Mouse (Mus musculus): Measurements from ENCODE around the gene Memo1. TPM values are rescaled to one million over a fixed set of nuclear protein-coding genes. Genes with fewer than 3 reads are reported as not detected.
A peak's percentile ranks its signal among the peaks of the same experiment; 100 is the strongest.

The Memo1 gene
- polyA plus RNA-seq, 1 experiment from 2014 or later: 108 TPM

DNA sequence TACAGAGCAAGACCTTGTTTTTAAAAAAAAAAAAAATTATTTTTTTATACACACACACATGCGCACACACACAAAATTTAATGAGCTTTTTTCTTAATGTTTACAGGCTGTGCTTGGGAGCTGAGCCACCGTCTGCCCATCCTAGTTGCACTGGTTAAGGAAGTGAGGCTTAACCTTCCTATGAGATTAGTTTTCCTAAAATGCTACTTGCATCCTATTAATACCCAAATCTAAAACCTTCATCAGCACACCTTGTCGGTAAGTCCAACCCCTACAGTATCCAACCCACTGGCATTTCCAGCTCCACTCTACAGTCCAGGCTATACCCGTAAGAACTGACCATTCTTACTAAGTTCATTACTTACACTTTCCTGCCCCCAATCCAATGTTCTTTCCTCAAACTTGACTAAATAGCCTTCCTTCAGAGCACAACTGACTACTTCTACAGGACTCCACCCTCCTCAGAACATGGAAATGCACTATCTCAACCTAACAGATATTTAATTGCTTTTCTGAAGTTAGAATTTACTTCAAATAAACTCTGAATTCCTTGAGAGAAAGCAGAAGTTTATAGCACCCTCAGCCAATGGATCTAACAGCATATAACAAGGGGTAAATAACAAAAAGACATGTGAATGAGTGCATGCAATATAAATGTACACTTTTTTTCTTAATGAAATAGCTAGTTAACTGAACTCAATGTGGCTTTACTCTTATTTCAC, 3.5 kb downstream of the Memo1 start:
- Histone ChIP-seq H3K4me2 (peak overlapping the region; percentile 77), H3K9me3 (replicated peaks) (no peaks in the 10 kb centered on the region), H3K27me3 (no peaks in the 10 kb centered on the region), H3K9ac (peak overlapping the region; percentile 70), H3K4me1 (replicated peaks) (peaks cover 66% of the 10 kb centered on the region), H3K27ac (peak overlapping the region; percentile 88), H3K4me3 (replicated peaks) (peak overlapping the region; percentile 99), H3K36me3 (peaks cover 17% of the 10 kb centered on the region)
- DNase-seq (no peak), ATAC-seq (ENCODE audit: low read depth) (no peak)
- 40% methylated on average over 4 of the region's 4 CpGs for WGBS (ENCODE audit: insufficient replicate concordance)

GRCm38 (mm10) chr17:74290869-74291268, 4.5 kb downstream of the Memo1 start:
- Histone ChIP-seq H3K9me3 (replicated peaks) (no peaks in the 10 kb centered on the region), H3K4me3 (replicated peaks) (peak overlapping the region; percentile 34), H3K4me1 (replicated peaks) (peaks cover 71% of the 10 kb centered on the region), H3K36me3 (peaks cover 17% of the 10 kb centered on the region), H3K27ac (peak overlapping the region; percentile 88), H3K27me3 (no peaks in the 10 kb centered on the region), H3K4me2 (peak overlapping the region; percentile 77), H3K9ac (peak overlapping the region; percentile 70)
- ATAC-seq (ENCODE audit: low read depth) (no peak), DNase-seq (no peak)

DNA sequence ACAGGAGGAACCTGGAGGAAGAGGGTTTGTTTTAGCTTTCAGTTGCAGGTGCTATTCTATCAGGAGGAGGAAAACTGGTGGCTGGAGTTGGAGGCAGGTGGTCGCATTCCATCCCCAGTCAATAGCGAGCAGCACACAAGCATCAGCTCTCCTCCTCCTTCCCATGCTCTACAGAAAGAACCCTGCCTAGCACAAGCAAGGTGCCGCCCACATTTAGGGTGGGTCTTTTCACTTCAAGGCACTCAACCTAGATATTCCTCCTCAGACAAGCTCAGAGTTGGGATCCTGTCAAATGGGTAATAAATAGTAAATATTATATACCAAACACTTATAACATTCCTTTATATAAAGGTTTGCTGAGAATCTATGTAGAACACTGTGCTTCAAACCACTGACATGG, 5.1 kb downstream of the Memo1 start:
- ATAC-seq (ENCODE audit: low read depth) (no peak), DNase-seq (no peak)
- H3K9me3 ChIP-seq (replicated peaks): no peaks in the 10 kb centered on the region
- peaks cover 17% of the 10 kb centered on the region for H3K36me3 ChIP-seq
- peak overlapping the region; percentile 11; the same call in 1 of the 2 replicates for H3K4me3 ChIP-seq (replicated peaks)
- H3K4me1 ChIP-seq (replicated peaks): peaks cover 76% of the 10 kb centered on the region
- no peaks in the 10 kb centered on the region for H3K27me3 ChIP-seq
- H3K4me2 ChIP-seq: peak overlapping the region; percentile 77
- 60% methylated on average over 3 of the region's 3 CpGs for WGBS (ENCODE audit: insufficient replicate concordance)
- peak overlapping the region; percentile 5; the same call in 1 of the 2 replicates for H3K9ac ChIP-seq
- peak overlapping the region; percentile 88 for H3K27ac ChIP-seq

DNA sequence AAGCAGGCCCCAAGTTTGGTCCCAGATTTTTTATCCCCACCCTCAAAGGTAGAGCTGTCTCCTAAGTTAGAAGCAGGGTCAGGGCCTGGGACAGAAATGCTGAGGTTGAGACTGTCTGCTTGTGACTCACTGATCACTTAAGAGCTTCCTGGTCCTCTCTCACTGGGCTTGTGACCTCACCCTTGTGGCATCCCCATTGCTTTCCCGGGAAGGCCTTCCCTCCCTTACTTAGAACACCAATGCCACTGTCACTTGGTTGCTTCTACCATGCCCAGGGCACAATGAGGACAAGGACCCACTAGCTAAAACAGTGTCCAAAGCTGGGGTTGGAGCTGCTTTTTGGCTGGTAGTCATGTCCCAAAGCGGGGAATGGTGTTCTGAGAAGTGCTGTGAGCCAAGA, 6.7 kb downstream of the Memo1 start:
- Histone ChIP-seq H3K4me1 (replicated peaks) (peaks cover 89% of the 10 kb centered on the region), H3K4me2 (no peak overlapping the region), H3K9ac (no peak overlapping the region), H3K36me3 (peaks cover 17% of the 10 kb centered on the region), H3K27ac (0 out of 2 replicates have a peak overlapping the region, but pooled peaks have one; percentile 1), H3K27me3 (no peaks in the 10 kb centered on the region), H3K9me3 (replicated peaks) (no peaks in the 10 kb centered on the region), H3K4me3 (replicated peaks) (no peak overlapping the region)
- ATAC-seq (ENCODE audit: low read depth): no peak
- no peak for DNase-seq
- 77% methylated on average over 2 of the region's 2 CpGs for WGBS (ENCODE audit: insufficient replicate concordance)

- H3K4me2 ChIP-seq: peak overlapping the region; percentile 43
- no peak overlapping the region for H3K4me3 ChIP-seq (replicated peaks)
- no peaks in the 10 kb centered on the region for H3K27me3 ChIP-seq
- peak overlapping the region; percentile 40 for H3K9ac ChIP-seq
- 38% methylated on average over 4 of the region's 4 CpGs for WGBS (ENCODE audit: insufficient replicate concordance)
- peak; percentile 79 for ATAC-seq (ENCODE audit: low read depth)
- H3K9me3 ChIP-seq (replicated peaks): no peaks in the 10 kb centered on the region
- no peak for DNase-seq
- H3K27ac ChIP-seq: peak overlapping the region; percentile 76
- H3K4me1 ChIP-seq (replicated peaks): peaks cover 82% of the 10 kb centered on the region
- H3K36me3 ChIP-seq: peaks cover 17% of the 10 kb centered on the region
These were observed 9.1 kb downstream of the Memo1 start for GRCm38 (mm10) chr17:74286140-74286730.

DNA sequence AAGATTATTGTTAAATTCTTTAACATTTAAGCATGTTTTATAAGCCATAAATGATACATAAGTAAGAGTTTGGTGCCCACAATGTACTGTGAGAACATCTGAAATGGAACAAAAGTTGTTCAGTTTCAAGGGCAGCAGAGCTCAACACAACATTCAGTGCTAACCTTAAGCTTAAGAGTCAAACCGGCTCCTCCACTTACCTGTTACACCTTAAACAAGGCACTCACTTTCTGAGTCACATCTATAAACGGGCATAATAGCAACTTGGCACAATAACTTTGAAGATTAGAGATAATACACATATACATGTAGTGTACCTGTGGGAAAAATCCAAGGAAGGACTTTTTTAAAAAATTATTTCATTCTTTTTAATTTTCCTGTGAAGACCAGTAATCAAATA, 9.6 kb downstream of the Memo1 start:
- Histone ChIP-seq H3K27ac (peak overlapping the region; percentile 76), H3K4me2 (peak overlapping the region; percentile 43), H3K9me3 (replicated peaks) (no peaks in the 10 kb centered on the region), H3K36me3 (peaks cover 21% of the 10 kb centered on the region), H3K27me3 (no peaks in the 10 kb centered on the region), H3K4me1 (replicated peaks) (peaks cover 77% of the 10 kb centered on the region), H3K4me3 (replicated peaks) (no peak overlapping the region), H3K9ac (peak overlapping the region; percentile 40)
- whole genome bisulfite sequencing (ENCODE audit: insufficient replicate concordance): 54% methylated on average over 2 of the region's 2 CpGs
- DNase-seq: no peak
- ATAC-seq (ENCODE audit: low read depth): no peak

GRCm38 (mm10) chr17:74284397-74285115, 10.8 kb downstream of the Memo1 start:
- Histone ChIP-seq H3K4me2 (peak overlapping the region; percentile 20; the same call in 1 of the 2 replicates), H3K4me1 (replicated peaks) (peaks cover 73% of the 10 kb centered on the region), H3K27me3 (no peaks in the 10 kb centered on the region), H3K9ac (no peak overlapping the region), H3K27ac (peak overlapping the region; percentile 66), H3K4me3 (replicated peaks) (no peak overlapping the region), H3K36me3 (peaks cover 28% of the 10 kb centered on the region), H3K9me3 (replicated peaks) (no peaks in the 10 kb centered on the region)
- DNase-seq: no peak
- WGBS (ENCODE audit: insufficient replicate concordance): 44% methylated on average over 2 of the region's 2 CpGs
- ATAC-seq (ENCODE audit: low read depth): peak; percentile 51

DNA sequence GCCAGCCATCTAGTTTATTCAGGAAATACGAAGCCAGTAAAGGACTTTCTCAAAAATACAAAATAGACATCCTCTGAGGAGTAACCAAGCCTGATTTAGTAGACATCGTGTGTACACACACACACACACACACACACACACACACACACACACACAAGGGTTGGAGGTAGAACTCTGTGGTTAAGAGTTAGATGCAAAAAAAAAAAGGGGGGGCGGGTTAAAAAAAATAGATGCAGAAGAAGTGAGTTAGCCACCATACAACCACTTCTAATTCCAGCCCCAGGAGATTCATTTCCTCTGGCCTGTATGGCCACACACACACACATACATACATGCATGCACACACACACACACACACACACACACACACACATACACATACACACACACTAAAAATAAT, 13.3 kb downstream of the Memo1 start:
- Histone ChIP-seq H3K4me2 (no peak overlapping the region), H3K9ac (no peak overlapping the region), H3K9me3 (replicated peaks) (no peaks in the 10 kb centered on the region), H3K27ac (no peak overlapping the region), H3K36me3 (peaks cover 11% of the 10 kb centered on the region), H3K4me1 (replicated peaks) (peaks cover 74% of the 10 kb centered on the region), H3K27me3 (no peaks in the 10 kb centered on the region), H3K4me3 (replicated peaks) (no peak overlapping the region)
- ATAC-seq (ENCODE audit: low read depth) (no peak), DNase-seq (no peak)
- 88% methylated on average over 3 of the region's 3 CpGs for WGBS (ENCODE audit: insufficient replicate concordance)

DNA sequence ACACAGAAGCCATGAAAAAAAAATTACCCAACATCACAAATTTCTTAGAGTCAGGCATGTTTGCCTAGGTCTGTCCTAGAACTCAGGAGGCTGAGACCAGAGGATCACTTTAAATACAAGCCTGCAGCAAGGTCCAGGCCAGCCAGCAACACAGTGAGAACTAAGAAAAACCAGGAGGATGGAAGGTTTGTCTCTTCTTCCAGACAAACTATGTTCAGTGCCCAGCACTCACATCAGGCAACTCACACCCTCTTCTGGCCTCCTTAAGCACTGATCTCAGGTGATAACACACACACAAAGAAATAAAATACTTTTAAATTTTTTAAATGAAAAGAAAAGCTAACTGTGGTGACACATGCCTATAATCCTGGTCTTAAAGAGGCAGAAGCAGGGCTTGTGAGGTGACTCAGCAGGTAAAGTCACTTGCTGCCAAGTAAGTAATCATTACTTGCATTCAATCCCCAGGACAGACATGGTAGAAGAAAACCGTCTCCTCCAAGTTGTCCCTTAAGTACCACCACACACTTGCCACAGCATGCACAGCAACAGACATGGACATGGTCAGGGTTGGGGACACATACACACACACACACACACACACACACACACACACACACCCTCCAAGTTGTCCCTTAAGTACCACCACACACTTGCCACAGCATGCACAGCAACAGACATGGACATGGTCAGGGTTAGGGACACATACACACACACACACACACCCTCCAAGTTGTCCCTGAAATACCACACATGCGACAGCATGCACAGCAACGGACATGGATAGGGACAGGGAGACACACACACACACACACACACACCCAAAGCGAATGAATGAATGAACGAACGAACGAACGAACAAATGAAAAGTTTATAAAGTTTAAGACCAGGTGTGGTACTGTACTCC, 16.1 kb downstream of the Memo1 start:
- H3K4me2 ChIP-seq: peak overlapping the region; percentile 17; the same call in 1 of the 2 replicates
- H3K4me1 ChIP-seq (replicated peaks): peaks cover 69% of the 10 kb centered on the region
- no peaks in the 10 kb centered on the region for H3K9me3 ChIP-seq (replicated peaks)
- H3K36me3 ChIP-seq: peaks cover 15% of the 10 kb centered on the region
- peak; percentile 78 for ATAC-seq (ENCODE audit: low read depth)
- peak overlapping the region; percentile 66 for H3K27ac ChIP-seq
- WGBS (ENCODE audit: insufficient replicate concordance): 81% methylated on average over 8 of the region's 8 CpGs
- no peak overlapping the region for H3K4me3 ChIP-seq (replicated peaks)
- DNase-seq: no peak
- no peaks in the 10 kb centered on the region for H3K27me3 ChIP-seq
- H3K9ac ChIP-seq: peak overlapping the region; percentile 53

GRCm38 (mm10) chr17:74274471-74274870, 20.9 kb downstream of the Memo1 start:
- H3K36me3 ChIP-seq: peaks cover 12% of the 10 kb centered on the region
- no peak overlapping the region for H3K4me2 ChIP-seq
- DNase-seq (no peak), ATAC-seq (ENCODE audit: low read depth) (no peak)
- H3K4me3 ChIP-seq (replicated peaks): no peak overlapping the region
- peak overlapping the region; percentile 34; the same call in 1 of the 2 replicates for H3K27ac ChIP-seq
- H3K9me3 ChIP-seq (replicated peaks): no peaks in the 10 kb centered on the region
- WGBS (ENCODE audit: insufficient replicate concordance): 49% methylated on average over 3 of the region's 3 CpGs
- H3K27me3 ChIP-seq: no peaks in the 10 kb centered on the region
- H3K4me1 ChIP-seq (replicated peaks): peaks cover 85% of the 10 kb centered on the region
- H3K9ac ChIP-seq: no peak overlapping the region

Data from liver, embryonic 13.5 days (tissue).